Mouse (Mus musculus) spleen, adult 2 months (tissue): Measurements from ENCODE around the gene Padi2. TPM values are rescaled to one million over a fixed set of nuclear protein-coding genes. Genes with fewer than 3 reads are reported as not detected.
A peak's percentile ranks its signal among the peaks of the same experiment; 100 is the strongest.

Source experiments
- DNase-seq, 2 experiments: peaks; one replicate each; pipeline versions ENCODE4 v3.0.0 to v3.0.0-alpha.2; 2012 to 2021; ENCODE audit warnings: low spot score in 2 of 2, low read depth in 1 of 2
- H3K27ac ChIP-seq: fragments of 200-500 bp; 2 replicates; pipeline ENCODE4 v1.5.1; 2012; ENCODE audit warnings: low read length, inconsistent platforms; ENCODE audit not compliant: insufficient read depth
- H3K27me3 ChIP-seq: fragments of 200-500 bp; 2 replicates; pipeline ENCODE4 v1.6.1; 2012; ENCODE audit warnings: mild to moderate bottlenecking, moderate library complexity, low read length, inconsistent platforms; ENCODE audit not compliant: control insufficient read depth, insufficient read depth
- H3K36me3 ChIP-seq: fragments of 200-500 bp; 2 replicates; pipeline ENCODE4 v1.6.1; 2012; ENCODE audit warnings: mild to moderate bottlenecking, low read length, inconsistent platforms; ENCODE audit not compliant: control insufficient read depth, insufficient read depth
- H3K4me1 ChIP-seq: fragments of 200-500 bp; 2 replicates; pipeline ENCODE4 v1.6.1; 2011; ENCODE audit warnings: inconsistent platforms; ENCODE audit not compliant: control insufficient read depth, insufficient read depth, insufficient read length
- H3K4me3 ChIP-seq: fragments of 200-500 bp; 2 replicates; pipeline ENCODE4 v1.5.1; 2011; ENCODE audit warnings: mild to moderate bottlenecking, inconsistent platforms; ENCODE audit not compliant: insufficient read depth, insufficient read length; ENCODE audit errors: extremely low read depth
- CTCF ChIP-seq: fragments of 200-500 bp; IDR thresholded peaks from 2 replicates; pipeline ENCODE4 v1.5.1; 2011; ENCODE audit warnings: mild to moderate bottlenecking, inconsistent platforms; ENCODE audit not compliant: insufficient read depth, insufficient read length, insufficient replicate concordance; ENCODE audit errors: extremely low read depth
- POLR2A ChIP-seq: fragments of 200-500 bp; IDR thresholded peaks from 2 replicates; pipeline ENCODE4 v1.6.1; 2011; ENCODE audit warnings: low read depth, low read length, inconsistent platforms
- WGBS: fragments of 180-500 bp; shearing (Covaris S2); methylation state at CpG from one replicate; pipeline ENCODE4 v1.1.7; 2018; 5-methylcytosine and 5-hydroxymethylcytosine counted together
- polyA plus RNA-seq: library from polyadenylated mRNA; depleted of rRNA; stranded (reverse); fragments of >200 nt; gene quantifications from 2 replicates; pipeline ENCODE4 v1.2.3, GENCODE M21; 2012

Padi2 gene
- polyA plus RNA-seq, 1 experiment: 10.7 TPM

- peak overlapping the region; percentile 78 for H3K27ac ChIP-seq
- H3K4me3 ChIP-seq: no peak overlapping the region
- H3K36me3 ChIP-seq: no peaks in the 10 kb centered on the region
- TF ChIP-seq CTCF (no peak), POLR2A (no peak)
- peak in 1 of 2 experiments; percentile 53 for DNase-seq
- H3K4me1 ChIP-seq: peaks cover 62% of the 10 kb centered on the region; the same call in 1 of the 2 replicates
- H3K27me3 ChIP-seq: no peaks in the 10 kb centered on the region
- 51% methylated on average over 12 of the region's 12 CpGs for WGBS
Observed at GRCm38 (mm10) chr4:140947487-140948440, 41.6 kb downstream of the Padi2 start.

GRCm38 (mm10) chr4:140948481-140948880 lies 42.3 kb downstream of the Padi2 start:
- H3K27ac ChIP-seq: peak overlapping the region; percentile 78
- 33% methylated on average over 6 of the region's 6 CpGs for WGBS

GRCm38 (mm10) chr4:140949052-140949451 lies 42.9 kb downstream of the Padi2 start:
- peak overlapping the region; percentile 55 for H3K27ac ChIP-seq
- DNase-seq: peak in 1 of 2 experiments; percentile 65
- H3K4me3 ChIP-seq: no peak overlapping the region
- no peaks in the 10 kb centered on the region for H3K27me3 ChIP-seq
- TF ChIP-seq POLR2A (no peak), CTCF (no peak)
- WGBS: 50% methylated on average over 8 of the region's 8 CpGs
- peaks cover 71% of the 10 kb centered on the region; the same call in 1 of the 2 replicates for H3K4me1 ChIP-seq
- H3K36me3 ChIP-seq: no peaks in the 10 kb centered on the region

More at GRCm38 (mm10) chr4:140948481-140948880, 42.3 kb downstream of the Padi2 start:
- Histone ChIP-seq H3K36me3 (no peaks in the 10 kb centered on the region), H3K27me3 (no peaks in the 10 kb centered on the region), H3K4me1 (peaks cover 69% of the 10 kb centered on the region; the same call in 1 of the 2 replicates), H3K4me3 (no peak overlapping the region; the same call in 1 of the 2 replicates)
- TF ChIP-seq CTCF: no peak
- TF ChIP-seq POLR2A: no peak
- DNase-seq: peak in 1 of 2 experiments; percentile 43

GRCm38 (mm10) chr4:140949616-140950015 lies 43.5 kb downstream of the Padi2 start:
- Histone ChIP-seq H3K36me3 (no peaks in the 10 kb centered on the region), H3K4me1 (peaks cover 67% of the 10 kb centered on the region; the same call in 1 of the 2 replicates), H3K4me3 (no peak overlapping the region), H3K27ac (peak overlapping the region; percentile 55), H3K27me3 (no peaks in the 10 kb centered on the region)
- WGBS: 64% methylated on average over 16 of the region's 16 CpGs
- no peak for TF ChIP-seq CTCF
- TF ChIP-seq POLR2A: no peak
- no peak for DNase-seq

- Histone ChIP-seq H3K4me1 (peaks cover 59% of the 10 kb centered on the region; the same call in 1 of the 2 replicates), H3K4me3 (no peak overlapping the region), H3K27me3 (no peaks in the 10 kb centered on the region), H3K36me3 (no peaks in the 10 kb centered on the region), H3K27ac (peak overlapping the region; percentile 11; the same call in 1 of the 2 replicates)
- 95% methylated on average over 3 of the region's 3 CpGs for WGBS
- DNase-seq: no peak
- TF ChIP-seq POLR2A: no peak
- TF ChIP-seq CTCF: no peak
Observed at GRCm38 (mm10) chr4:140950574-140950973, 44.4 kb downstream of the Padi2 start.

GRCm38 (mm10) chr4:140951861-140952641 lies 45.9 kb downstream of the Padi2 start:
- DNase-seq: peak; percentile 48 to 61
- Histone ChIP-seq H3K4me3 (no peak overlapping the region), H3K36me3 (no peaks in the 10 kb centered on the region), H3K27me3 (no peaks in the 10 kb centered on the region), H3K27ac (peak overlapping the region; percentile 88), H3K4me1 (peaks cover 50% of the 10 kb centered on the region; the same call in 1 of the 2 replicates)
- no peak for TF ChIP-seq CTCF
- TF ChIP-seq POLR2A: no peak
- 32% methylated on average over 18 of the region's 18 CpGs for WGBS
